In genomic region chr5:101990298-101990845, GRCm38 (mm10) we compare ENCODE assay signal across 15 mouse cellular contexts.
DNase-seq lines count a peak whose midpoint lies in the region; ATAC-seq and TF ChIP-seq lines count a peak whose summit lies in the region.
"Had no signal": no experiment of that assay in that cellular context is flagged by ENCODE, and none has a peak within 500 bp of the region (broad histone marks: within the 10 kb centered on the region; RNA-seq: fewer than 3 reads in every experiment).

No protein-coding gene starts in this region.

- H3K4me1 ChIP-seq in kidney, embryonic 15.5 days = peaks cover 32% of the 10 kb centered on the region
- peaks cover 3% of the 10 kb centered on the region; the same call in 1 of the 2 replicates for H3K4me1 ChIP-seq in midbrain, embryonic 11.5 days (ENCODE audit: control insufficient read depth, insufficient read depth, low read length)
- 0 out of 2 replicates have a peak, but pooled peaks cover 3% of the 10 kb centered on the region for H3K4me1 ChIP-seq in midbrain, embryonic 14.5 days (ENCODE audit: control insufficient read depth, insufficient read depth, low read length)
- H3K4me1 ChIP-seq in intestine, embryonic 16.5 days (ENCODE audit: control insufficient read depth, insufficient read depth, low read length) = 0 out of 2 replicates have a peak, but pooled peaks cover 3% of the 10 kb centered on the region
- H3K4me1 ChIP-seq in small intestine, adult 2 months (ENCODE audit: control insufficient read depth, insufficient read depth, insufficient read length, low read length) = no peaks in the 10 kb centered on the region
- peaks cover 11% of the 10 kb centered on the region for H3K4me1 ChIP-seq in cerebellum, adult 2 months (ENCODE audit: control insufficient read depth, insufficient read depth, low read length)
- H3K4me1 ChIP-seq: neural tube, embryonic 12.5 days had no signal

- H3K36me3 ChIP-seq in kidney, embryonic 15.5 days = no peaks in the 10 kb centered on the region
- H3K36me3 ChIP-seq in midbrain, embryonic 11.5 days (ENCODE audit: control insufficient read depth, insufficient read depth, low read length) = no peaks in the 10 kb centered on the region
- 0 out of 2 replicates have a peak, but pooled peaks cover 2% of the 10 kb centered on the region for H3K36me3 ChIP-seq in midbrain, embryonic 14.5 days (ENCODE audit: control insufficient read depth, insufficient read depth, low read length)
- no peaks in the 10 kb centered on the region for H3K36me3 ChIP-seq in intestine, embryonic 16.5 days (ENCODE audit: control insufficient read depth, insufficient read depth, low read length)
- no peaks in the 10 kb centered on the region for H3K36me3 ChIP-seq in small intestine, adult 2 months (ENCODE audit: control insufficient read depth, insufficient read depth, low read length)
- H3K36me3 ChIP-seq: hindbrain, embryonic 15.5 days; limb, embryonic 12.5 days; midbrain, embryonic 12.5 days had no signal

- H3K27me3 ChIP-seq in kidney, embryonic 15.5 days = no peaks in the 10 kb centered on the region
- no peaks in the 10 kb centered on the region for H3K27me3 ChIP-seq in midbrain, embryonic 11.5 days (ENCODE audit: control insufficient read depth, insufficient read depth, low read length)
- H3K27me3 ChIP-seq in midbrain, embryonic 14.5 days (ENCODE audit: control insufficient read depth, insufficient read depth, low read length) = no peaks in the 10 kb centered on the region
- no peaks in the 10 kb centered on the region for H3K27me3 ChIP-seq in intestine, embryonic 16.5 days (replicated peaks; ENCODE audit: control insufficient read depth, insufficient read depth, low read length)
- H3K27me3 ChIP-seq in small intestine, adult 2 months (ENCODE audit: control insufficient read depth, insufficient read depth, low read length) = no peaks in the 10 kb centered on the region
- no peaks in the 10 kb centered on the region for H3K27me3 ChIP-seq in cerebellum, adult 2 months (ENCODE audit: control insufficient read depth, insufficient read depth, low read length)
- H3K27me3 ChIP-seq: hindbrain, embryonic 15.5 days; limb, embryonic 12.5 days; midbrain, embryonic 12.5 days; neural tube, embryonic 12.5 days had no signal

- H3K9me3 ChIP-seq in kidney, embryonic 15.5 days (replicated peaks) = no peaks in the 10 kb centered on the region
- H3K9me3 ChIP-seq in midbrain, embryonic 11.5 days (ENCODE audit: control insufficient read depth, low read length) = no peaks in the 10 kb centered on the region
- no peaks in the 10 kb centered on the region for H3K9me3 ChIP-seq in midbrain, embryonic 14.5 days (ENCODE audit: control insufficient read depth, low read length)
- H3K9me3 ChIP-seq in intestine, embryonic 16.5 days (ENCODE audit: control insufficient read depth, low read length) = no peaks in the 10 kb centered on the region
- H3K9me3 ChIP-seq: forebrain, embryonic 10.5 days; hindbrain, embryonic 15.5 days; limb, embryonic 12.5 days; midbrain, embryonic 12.5 days; neural tube, embryonic 12.5 days had no signal

- no peak for TF ChIP-seq POLR2A in small intestine, adult 2 months (IDR thresholded peaks at IDR 0.05; ENCODE audit: low read depth, low read length)
- no peak for TF ChIP-seq POLR2A in cerebellum, adult 2 months (IDR thresholded peaks at IDR 0.05; ENCODE audit: borderline replicate concordance, insufficient read depth, low read length)

- H3K4me2 ChIP-seq in kidney, embryonic 15.5 days = no peak overlapping the region
- no peak overlapping the region for H3K4me2 ChIP-seq in midbrain, embryonic 11.5 days
- no peak overlapping the region for H3K4me2 ChIP-seq in midbrain, embryonic 14.5 days (ENCODE audit: low read length)
- no peak overlapping the region for H3K4me2 ChIP-seq in intestine, embryonic 16.5 days (ENCODE audit: low read depth, low read length)
- H3K4me2 ChIP-seq: hindbrain, embryonic 15.5 days; limb, embryonic 12.5 days; midbrain, embryonic 12.5 days; neural tube, embryonic 12.5 days had no signal

- DNase-seq in kidney, adult 11 months = no peak
- DNase-seq in midbrain, embryonic 11.5 days (ENCODE audit: low spot score, missing footprints) = peak; percentile 75
- no peak for DNase-seq in midbrain, embryonic 14.5 days
- no peak for DNase-seq in cerebellum, adult 2 months
- DNase-seq: adrenal gland, adult 8-10 months; cerebellum, adult 8-10 months; lung, postnatal 14 days had no signal

- H3K4me3 ChIP-seq in kidney, embryonic 15.5 days (replicated peaks) = no peak overlapping the region
- no peak overlapping the region for H3K4me3 ChIP-seq in midbrain, embryonic 11.5 days (ENCODE audit: low read depth, low read length)
- H3K4me3 ChIP-seq in midbrain, embryonic 14.5 days (replicated peaks; ENCODE audit: low read depth, low read length) = no peak overlapping the region
- no peak overlapping the region for H3K4me3 ChIP-seq in intestine, embryonic 16.5 days (ENCODE audit: low read length)
- H3K4me3 ChIP-seq in small intestine, adult 2 months (ENCODE audit: low read depth, low read length) = peak overlapping the region; percentile 4; the same call in 1 of the 2 replicates
- no peak overlapping the region for H3K4me3 ChIP-seq in cerebellum, adult 2 months (replicated peaks; ENCODE audit: insufficient read depth, low read depth, low read length)
- H3K4me3 ChIP-seq: forebrain, embryonic 10.5 days; hindbrain, embryonic 15.5 days; limb, embryonic 12.5 days; midbrain, embryonic 12.5 days; neural tube, embryonic 12.5 days had no signal

- peak overlapping the region; percentile 49; the same call in 1 of the 2 replicates for H3K27ac ChIP-seq in kidney, embryonic 15.5 days
- no peak overlapping the region for H3K27ac ChIP-seq in midbrain, embryonic 11.5 days (ENCODE audit: low read depth, low read length)
- no peak overlapping the region for H3K27ac ChIP-seq in midbrain, embryonic 14.5 days (replicated peaks; ENCODE audit: low read depth, low read length)
- H3K27ac ChIP-seq in intestine, embryonic 16.5 days (ENCODE audit: low read length) = peak overlapping the region; percentile 6; the same call in 1 of the 2 replicates
- H3K27ac ChIP-seq in small intestine, adult 2 months (ENCODE audit: insufficient read depth, low read depth, low read length) = no peak overlapping the region; the same call in 1 of the 2 replicates
- H3K27ac ChIP-seq in cerebellum, adult 2 months (ENCODE audit: insufficient read depth, low read length) = no peak overlapping the region
- H3K27ac ChIP-seq: forebrain, embryonic 10.5 days; hindbrain, embryonic 15.5 days; limb, embryonic 12.5 days; midbrain, embryonic 12.5 days; neural tube, embryonic 12.5 days had no signal

- TF ChIP-seq CTCF in small intestine, adult 2 months (IDR thresholded peaks at IDR 0.05; ENCODE audit: extremely low read depth, insufficient read length, insufficient replicate concordance, low read depth, low read length) = no peak
- TF ChIP-seq CTCF in cerebellum, adult 2 months (IDR thresholded peaks at IDR 0.05; ENCODE audit: borderline replicate concordance, insufficient read depth, low read depth, low read length) = no peak

- no peak overlapping the region for H3K9ac ChIP-seq in kidney, embryonic 15.5 days
- no peak overlapping the region for H3K9ac ChIP-seq in midbrain, embryonic 11.5 days (ENCODE audit: low read length)
- no peak overlapping the region for H3K9ac ChIP-seq in midbrain, embryonic 14.5 days (replicated peaks; ENCODE audit: low read length)
- H3K9ac ChIP-seq in intestine, embryonic 16.5 days (ENCODE audit: low read depth, low read length) = no peak overlapping the region
- H3K9ac ChIP-seq: hindbrain, embryonic 15.5 days; limb, embryonic 12.5 days; midbrain, embryonic 12.5 days; neural tube, embryonic 12.5 days had no signal

- 71% methylated on average over 7 of the region's 7 CpGs for WGBS in kidney, embryonic 15.5 days
- 86% methylated on average over 7 of the region's 7 CpGs for WGBS in midbrain, embryonic 11.5 days
- WGBS in midbrain, embryonic 14.5 days = 91% methylated on average over 7 of the region's 7 CpGs
- 64% methylated on average over 7 of the region's 7 CpGs for WGBS in intestine, embryonic 16.5 days
- 69% methylated on average over 7 of the region's 7 CpGs for WGBS in small intestine, adult 2 months
- WGBS in cerebellum, adult 2 months = 83% methylated on average over 7 of the region's 7 CpGs

- ATAC-seq in kidney, embryonic 15.5 days (replicated peaks; ENCODE audit: low FRiP score) = no peak
- ATAC-seq in midbrain, embryonic 11.5 days (ENCODE audit: low FRiP score) = no peak
- ATAC-seq in midbrain, embryonic 14.5 days (ENCODE audit: low FRiP score, low TSS enrichment) = no peak
- no peak for ATAC-seq in intestine, embryonic 16.5 days

Comparison
In these comparisons a context has a peak if more than half of its experiments do, and no peak if none do; other contexts are left out.
1. H3K27ac ChIP-seq: peak in kidney, embryonic 15.5 days (single experiment) and intestine, embryonic 16.5 days (single experiment); none in midbrain, embryonic 11.5 days (single experiment), midbrain, embryonic 14.5 days (single experiment), small intestine, adult 2 months (single experiment) and cerebellum, adult 2 months (single experiment).